Mouse (Mus musculus) megakaryocyte, embryonic 14.5 days (primary cell): ENCODE data around the gene Errfi1. TPM values are rescaled to one million over a fixed set of nuclear protein-coding genes. Genes with fewer than 3 reads are reported as not detected.

Experiments used
- H3K27me3 ChIP-seq: replicated peaks from 2 replicates; pipeline ENCODE3; 2012; ENCODE audit warnings: inconsistent platforms
- H3K36me3 ChIP-seq: replicated peaks from 2 replicates; pipeline ENCODE3; 2012; ENCODE audit warnings: low read length, inconsistent platforms, mixed read lengths
- H3K4me1 ChIP-seq: 2 replicates; pipeline ENCODE4 v1.6.1; 2012; ENCODE audit warnings: inconsistent platforms
- H3K4me3 ChIP-seq: replicated peaks from 2 replicates; pipeline ENCODE3; 2012; ENCODE audit warnings: moderate library complexity, mild to moderate bottlenecking, inconsistent platforms
- H3K9me3 ChIP-seq: 2 replicates; pipeline ENCODE4 v1.6.1; 2012; ENCODE audit warnings: inconsistent platforms
- FLI1 ChIP-seq: IDR thresholded peaks from 2 replicates; pipeline ENCODE4 v1.6.1; 2012; ENCODE audit warnings: low read length, inconsistent platforms, mixed read lengths
- GATA1 ChIP-seq: IDR thresholded peaks from 3 replicates; pipeline ENCODE4 v1.6.1; 2012; ENCODE audit warnings: mixed read lengths, low read length, inconsistent platforms, borderline replicate concordance
- polyA plus RNA-seq: library from polyadenylated mRNA; stranded (reverse); fragments of >175 nt; gene quantifications from 2 replicates; pipeline ENCODE4 v1.2.3, GENCODE M21; 2012; ENCODE audit warnings: low replicate concordance; ENCODE audit not compliant: insufficient read depth

Gene Errfi1
- polyA plus RNA-seq, 1 experiment, result 0.06 TPM

DNA sequence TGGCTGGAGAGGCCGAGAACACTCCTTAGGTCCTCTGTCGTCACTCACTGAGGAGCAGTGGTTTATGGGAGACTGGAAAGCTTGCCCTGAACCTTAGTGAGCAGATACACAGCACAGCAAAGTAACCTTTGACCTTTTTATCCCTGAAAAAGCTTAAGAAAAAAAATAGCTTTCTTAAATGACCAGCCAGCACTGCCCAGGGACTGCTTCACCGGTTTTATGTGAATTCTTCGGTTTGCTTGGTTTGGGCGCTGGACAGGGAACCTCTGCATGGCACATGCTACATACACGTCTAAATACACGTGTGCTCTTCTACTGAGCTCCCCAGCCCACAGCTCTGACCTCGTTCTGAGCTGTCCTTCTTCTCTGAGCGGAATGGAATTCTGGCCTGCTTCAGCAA lies 31.1 kb upstream of the Errfi1 start:
- Histone ChIP-seq H3K36me3 (no peaks in the 10 kb centered on the region), H3K4me1 (peaks cover 17% of the 10 kb centered on the region), H3K9me3 (no peaks in the 10 kb centered on the region), H3K4me3 (no peak overlapping the region), H3K27me3 (peaks cover 72% of the 10 kb centered on the region)
- TF ChIP-seq GATA1 (no peak), FLI1 (no peak)

- Histone ChIP-seq H3K27me3 (peaks cover 65% of the 10 kb centered on the region), H3K9me3 (no peaks in the 10 kb centered on the region), H3K4me3 (peak overlapping the region; percentile 42), H3K36me3 (no peaks in the 10 kb centered on the region), H3K4me1 (peaks cover 17% of the 10 kb centered on the region)
- no peak for TF ChIP-seq GATA1
- no peak for TF ChIP-seq FLI1
Observed at GRCm38 (mm10) chr4:150823614-150824480, 29.9 kb upstream of the Errfi1 start.

DNA sequence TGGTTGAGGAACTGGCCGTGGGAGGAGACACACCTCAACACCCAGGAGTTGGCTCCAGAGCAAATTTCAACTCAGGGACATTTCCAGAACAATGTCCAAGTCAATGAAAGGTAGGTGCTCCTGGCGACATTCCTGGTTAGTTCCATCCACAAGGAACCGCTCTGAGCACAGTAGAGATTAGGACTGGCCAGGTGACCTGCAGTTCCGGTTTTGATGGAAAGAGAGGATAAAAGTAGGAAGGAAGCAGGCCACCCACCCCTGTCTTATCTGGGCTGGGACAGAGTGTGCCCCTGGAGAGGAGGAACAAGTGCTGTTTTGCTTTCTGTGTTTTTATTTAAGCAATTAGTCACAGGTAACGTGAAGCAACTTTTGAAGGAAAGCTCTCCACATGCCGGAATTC lies 28.8 kb upstream of the Errfi1 start:
- Histone ChIP-seq H3K27me3 (peaks cover 61% of the 10 kb centered on the region), H3K4me1 (peaks cover 17% of the 10 kb centered on the region), H3K36me3 (no peaks in the 10 kb centered on the region), H3K9me3 (no peaks in the 10 kb centered on the region), H3K4me3 (no peak overlapping the region)
- TF ChIP-seq GATA1 (no peak), FLI1 (no peak)

DNA sequence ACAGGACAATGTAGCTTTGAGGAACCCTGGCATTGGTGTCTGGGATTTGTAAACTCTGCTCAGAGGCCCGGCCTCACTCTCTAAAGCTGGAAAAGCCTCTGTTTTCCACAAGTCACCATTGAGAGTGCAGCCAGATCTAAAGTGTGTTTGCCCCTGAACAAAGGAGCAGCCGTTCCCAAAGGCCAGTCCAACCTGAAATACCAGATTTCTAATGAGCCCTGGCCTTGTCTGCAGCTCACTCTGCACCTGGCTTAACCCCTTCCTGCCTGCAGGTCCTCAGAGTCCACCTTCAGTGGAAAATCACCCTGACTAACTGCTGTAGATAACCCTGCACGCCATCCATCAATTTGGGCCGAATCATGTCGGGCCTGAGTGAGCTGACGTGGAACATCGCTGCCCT lies 28.2 kb upstream of the Errfi1 start:
- no peak for TF ChIP-seq GATA1
- no peak for TF ChIP-seq FLI1
- peaks cover 17% of the 10 kb centered on the region for H3K4me1 ChIP-seq
- H3K27me3 ChIP-seq, result peaks cover 62% of the 10 kb centered on the region
- no peaks in the 10 kb centered on the region for H3K36me3 ChIP-seq
- no peak overlapping the region for H3K4me3 ChIP-seq
- no peaks in the 10 kb centered on the region for H3K9me3 ChIP-seq

- H3K9me3 ChIP-seq, result no peaks in the 10 kb centered on the region
- no peak for TF ChIP-seq FLI1
- H3K36me3 ChIP-seq, result no peaks in the 10 kb centered on the region
- no peaks in the 10 kb centered on the region for H3K4me1 ChIP-seq
- peaks cover 42% of the 10 kb centered on the region for H3K27me3 ChIP-seq
- H3K4me3 ChIP-seq, result no peak overlapping the region
Observed at GRCm38 (mm10) chr4:150831321-150831720, 22.4 kb upstream of the Errfi1 start.

DNA sequence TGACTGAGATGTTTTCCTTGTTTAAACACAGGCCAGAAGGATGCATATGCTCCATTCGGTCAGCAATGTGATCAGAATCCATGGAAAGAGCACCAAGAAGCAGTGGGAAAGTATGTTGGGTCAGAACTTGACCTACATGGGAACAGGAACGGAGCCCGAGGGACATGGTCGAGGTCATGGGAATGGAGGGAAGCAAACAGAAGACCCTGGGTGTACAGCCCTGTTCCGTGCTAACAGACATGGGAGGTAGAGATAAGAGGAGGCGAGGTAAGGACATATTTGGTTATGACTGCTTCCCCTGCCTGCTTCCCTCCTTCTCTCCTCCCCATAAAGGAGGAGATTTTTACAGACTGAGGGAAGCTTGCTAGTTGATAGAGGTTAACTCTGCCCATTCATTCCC lies 21.8 kb upstream of the Errfi1 start:
- Histone ChIP-seq H3K36me3 (no peaks in the 10 kb centered on the region), H3K4me1 (no peaks in the 10 kb centered on the region), H3K27me3 (peaks cover 46% of the 10 kb centered on the region), H3K4me3 (no peak overlapping the region), H3K9me3 (no peaks in the 10 kb centered on the region)
- TF ChIP-seq GATA1, result no peak
- TF ChIP-seq FLI1, result no peak

GRCm38 (mm10) chr4:150835163-150835562 lies 18.6 kb upstream of the Errfi1 start:
- peaks cover 4% of the 10 kb centered on the region; the same call in 1 of the 2 replicates for H3K4me1 ChIP-seq
- H3K36me3 ChIP-seq, result no peaks in the 10 kb centered on the region
- peaks cover 43% of the 10 kb centered on the region for H3K27me3 ChIP-seq
- no peak overlapping the region for H3K4me3 ChIP-seq
- no peaks in the 10 kb centered on the region for H3K9me3 ChIP-seq
- TF ChIP-seq FLI1, result no peak
- no peak for TF ChIP-seq GATA1

DNA sequence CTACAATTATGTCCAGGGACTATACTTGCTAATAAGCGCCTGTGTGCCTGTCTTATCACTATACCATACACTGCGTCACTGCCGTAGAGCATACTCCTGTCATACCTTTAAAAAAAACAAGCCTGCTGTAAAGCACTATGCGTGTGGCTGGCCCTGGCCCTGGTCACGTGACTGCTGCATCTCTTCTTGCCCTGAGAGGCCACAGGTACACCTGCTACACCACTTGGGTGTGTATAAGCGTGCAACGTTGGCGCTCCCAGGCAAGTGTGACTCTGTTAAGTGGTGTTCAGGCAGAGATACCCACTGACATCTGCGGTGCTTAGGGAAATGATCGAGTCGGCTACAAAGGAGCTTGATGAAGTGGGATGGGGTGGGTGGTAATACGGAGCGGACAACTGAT lies 17.5 kb upstream of the Errfi1 start:
- H3K4me1 ChIP-seq, result peaks cover 4% of the 10 kb centered on the region; the same call in 1 of the 2 replicates
- H3K4me3 ChIP-seq, result no peak overlapping the region
- H3K9me3 ChIP-seq, result no peaks in the 10 kb centered on the region
- peaks cover 43% of the 10 kb centered on the region for H3K27me3 ChIP-seq
- no peaks in the 10 kb centered on the region for H3K36me3 ChIP-seq
- TF ChIP-seq FLI1 (no peak), GATA1 (no peak)

- Histone ChIP-seq H3K9me3 (no peaks in the 10 kb centered on the region), H3K4me1 (peaks cover 7% of the 10 kb centered on the region; the same call in 1 of the 2 replicates), H3K4me3 (no peak overlapping the region), H3K36me3 (no peaks in the 10 kb centered on the region), H3K27me3 (peaks cover 41% of the 10 kb centered on the region)
- no peak for TF ChIP-seq GATA1
- TF ChIP-seq FLI1, result no peak
Observed at GRCm38 (mm10) chr4:150836961-150837360, 16.8 kb upstream of the Errfi1 start.

DNA sequence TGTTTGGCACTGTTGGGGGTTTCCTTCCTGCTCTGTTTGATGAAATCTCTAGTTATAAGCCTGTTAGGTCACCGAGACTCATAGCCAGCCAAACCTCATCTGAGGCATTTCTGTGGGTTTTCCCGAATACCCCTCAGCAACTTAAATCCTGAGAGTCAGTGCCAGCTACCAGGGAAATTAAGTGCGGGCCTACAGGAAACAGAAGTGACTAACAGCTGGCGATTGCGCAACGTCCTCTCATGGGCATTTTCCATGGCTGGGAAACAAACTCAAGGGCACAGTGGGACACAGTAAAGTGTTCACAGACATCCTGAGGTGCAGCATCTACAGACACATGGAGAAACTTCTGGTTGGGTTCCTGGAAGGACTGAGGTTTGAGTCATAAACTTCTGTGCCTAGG lies 16.3 kb upstream of the Errfi1 start:
- no peaks in the 10 kb centered on the region for H3K36me3 ChIP-seq
- peaks cover 38% of the 10 kb centered on the region for H3K27me3 ChIP-seq
- H3K9me3 ChIP-seq, result no peaks in the 10 kb centered on the region
- no peak overlapping the region for H3K4me3 ChIP-seq
- H3K4me1 ChIP-seq, result peaks cover 7% of the 10 kb centered on the region; the same call in 1 of the 2 replicates
- TF ChIP-seq FLI1 (no peak), GATA1 (no peak)
